17 mouse cellular contexts compared by ENCODE assay signal in genomic region chr17:8774301-8774700, GRCm38 (mm10).
"Had no signal": no experiment of that assay in that cellular context is flagged by ENCODE, and none has a peak within 500 bp of the region (broad histone marks: within the 10 kb centered on the region; RNA-seq: fewer than 3 reads in every experiment).

No protein-coding gene starts in this region.

- DNase-seq: retina, postnatal 1 day; right cerebral cortex, adult 18-20 months; right cerebral cortex, postnatal 14 days; right cerebral cortex, postnatal 25 days; right cerebral cortex, postnatal 4 days; spleen, adult 18-20 months; thymus, adult 18-20 months; thymus, adult 2 months; thymus, postnatal 14 days; thymus, postnatal 25 days; thymus, postnatal 36 days; thymus, postnatal 4 days had no signal

- H3K9me3 ChIP-seq: stomach, embryonic 15.5 days had no signal

- H3K4me3 ChIP-seq: neural tube, embryonic 12.5 days; neural tube, embryonic 13.5 days; neural tube, embryonic 15.5 days; stomach, embryonic 15.5 days had no signal

- H3K27ac ChIP-seq: neural tube, embryonic 12.5 days; neural tube, embryonic 13.5 days; neural tube, embryonic 15.5 days; stomach, embryonic 15.5 days; stomach, postnatal 0 days had no signal

- H3K4me1 ChIP-seq: neural tube, embryonic 12.5 days; neural tube, embryonic 13.5 days; stomach, embryonic 15.5 days had no signal

- H3K9ac ChIP-seq: neural tube, embryonic 12.5 days; neural tube, embryonic 13.5 days; neural tube, embryonic 15.5 days; stomach, embryonic 15.5 days had no signal

- H3K4me2 ChIP-seq: neural tube, embryonic 12.5 days; neural tube, embryonic 13.5 days; neural tube, embryonic 15.5 days; stomach, embryonic 15.5 days had no signal

- H3K27me3 ChIP-seq: neural tube, embryonic 12.5 days; neural tube, embryonic 13.5 days; neural tube, embryonic 15.5 days; stomach, embryonic 15.5 days had no signal

- H3K36me3 ChIP-seq: neural tube, embryonic 12.5 days; neural tube, embryonic 13.5 days; neural tube, embryonic 15.5 days; stomach, embryonic 15.5 days had no signal
